Mouse (Mus musculus): ENCODE measurements at regions not wholly inside any gene's neighbourhood (a gene's known extent, or its start where the extent isn't known, plus 50 kb on each side); places are given as distances from the start of the nearest gene placed in this dataset.

GRCm38 (mm10) chr14:103913453-103913852 lies 69.3 kb upstream of the Ednrb start:
- no peak for ATAC-seq (replicated peaks in 1 of 2; ENCODE audit: insufficient read depth in 1 of 2, low FRiP score in 2 of 2, low TSS enrichment in 1 of 2, low read depth in 1 of 2, poor library complexity in 2 of 2, severe bottlenecking in 2 of 2)

- ATAC-seq (replicated peaks in 1 of 2; ENCODE audit: insufficient read depth in 1 of 2, low FRiP score in 2 of 2, low TSS enrichment in 1 of 2, low read depth in 1 of 2, poor library complexity in 2 of 2, severe bottlenecking in 2 of 2) = no peak
Measured at GRCm38 (mm10) chr14:103911707-103912106, 67.5 kb upstream of the Ednrb start.

GRCm38 (mm10) chr14:103911280-103911679 lies 67.1 kb upstream of the Ednrb start:
- no peak for ATAC-seq (replicated peaks in 1 of 2; ENCODE audit: insufficient read depth in 1 of 2, low FRiP score in 2 of 2, low TSS enrichment in 1 of 2, low read depth in 1 of 2, poor library complexity in 2 of 2, severe bottlenecking in 2 of 2)

DNA sequence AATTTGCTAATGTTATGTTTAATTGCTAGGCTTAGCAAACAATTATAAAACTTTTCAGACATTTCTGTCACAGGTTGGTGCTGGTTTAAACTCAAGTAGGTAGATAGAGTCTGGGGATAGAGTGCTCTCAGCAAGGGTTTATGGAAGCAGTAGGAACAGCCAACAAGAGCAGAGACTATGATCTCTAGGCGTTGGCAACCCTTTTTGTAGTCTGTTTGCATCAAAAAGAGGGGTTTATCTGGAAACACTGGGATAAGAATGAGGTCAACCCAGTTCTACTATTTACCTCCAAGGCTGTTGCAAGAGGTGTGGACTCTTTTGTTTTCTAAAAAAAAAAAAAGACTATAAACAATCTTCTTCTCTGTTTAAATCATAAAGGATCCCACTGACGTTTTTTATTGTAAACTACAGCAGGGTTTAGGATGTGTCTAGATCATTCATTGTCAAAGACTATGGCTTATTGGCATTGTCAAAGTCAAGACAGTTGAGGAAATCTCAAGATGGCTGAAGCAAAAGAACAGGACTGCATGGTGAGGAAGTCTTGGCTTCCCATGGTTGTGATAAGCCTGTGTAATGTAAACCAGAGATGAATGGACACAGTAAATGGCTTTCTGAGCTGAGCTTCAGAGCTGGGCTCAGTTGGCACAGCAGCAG lies 62.3 kb upstream of the Ednrb start:
- ATAC-seq (replicated peaks in 1 of 2; ENCODE audit: insufficient read depth in 1 of 2, low FRiP score in 2 of 2, low TSS enrichment in 1 of 2, low read depth in 1 of 2, poor library complexity in 2 of 2, severe bottlenecking in 2 of 2) = no peak

DNA sequence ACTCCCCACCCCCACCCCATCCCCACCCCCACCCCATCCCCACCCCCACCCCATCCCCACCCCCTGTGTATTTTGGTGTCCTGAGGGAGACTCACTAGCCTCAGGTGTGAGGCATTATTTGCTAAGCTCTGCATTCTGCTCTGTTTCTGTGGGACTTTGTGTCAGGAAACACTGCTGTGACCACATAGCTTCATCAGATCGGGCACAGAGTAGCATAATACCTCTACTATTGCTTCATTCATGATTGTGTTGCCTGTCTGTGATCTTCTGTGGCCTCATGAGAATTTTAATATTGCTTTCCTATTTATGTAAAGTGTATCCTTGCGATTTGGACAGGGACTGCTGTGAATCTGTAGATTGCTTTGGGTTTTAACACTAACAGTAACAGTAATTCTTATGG lies 56.6 kb upstream of the Ednrb start:
- ATAC-seq (replicated peaks in 1 of 2; ENCODE audit: insufficient read depth in 1 of 2, low FRiP score in 2 of 2, low TSS enrichment in 1 of 2, low read depth in 1 of 2, poor library complexity in 2 of 2, severe bottlenecking in 2 of 2) = 0 out of 4 replicates have a peak, but pooled peaks of 1 of the 2 experiments have one; percentile 34

DNA sequence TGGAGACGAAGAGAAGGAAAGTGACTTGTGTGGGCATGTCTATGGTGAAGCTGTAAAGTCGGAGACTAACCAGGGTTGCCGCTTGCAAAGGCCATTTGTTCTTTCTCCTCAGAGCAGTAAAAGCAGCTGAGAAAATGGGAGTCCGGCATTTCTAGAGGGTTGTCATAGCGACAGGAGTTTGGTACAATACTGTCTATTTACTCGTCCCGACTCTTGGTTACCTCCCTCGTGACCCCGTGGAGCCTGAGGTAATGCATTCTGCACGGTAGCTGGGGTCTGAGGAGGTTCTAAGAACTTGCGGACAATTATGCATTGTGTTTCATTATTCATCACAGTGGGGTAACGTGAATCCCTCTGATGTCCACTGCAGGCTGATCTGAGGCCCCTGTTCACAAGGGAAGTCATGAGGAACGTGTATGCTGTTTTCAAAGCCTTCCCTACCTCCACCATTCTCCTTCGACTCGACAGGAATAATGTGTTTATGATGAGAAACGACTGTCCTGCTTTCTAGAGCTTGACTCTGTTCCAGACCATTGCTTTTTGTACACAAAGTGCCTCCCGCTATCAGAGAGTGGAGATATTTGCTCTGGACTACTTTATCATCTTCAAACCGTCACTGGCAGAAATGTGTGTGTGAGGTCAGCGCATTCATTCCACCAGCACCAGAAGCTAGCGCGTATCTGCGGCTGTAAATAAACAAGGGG lies 55.1 kb upstream of the Ednrb start:
- ATAC-seq (replicated peaks in 1 of 2; ENCODE audit: insufficient read depth in 1 of 2, low FRiP score in 2 of 2, low TSS enrichment in 1 of 2, low read depth in 1 of 2, poor library complexity in 2 of 2, severe bottlenecking in 2 of 2) = peak; percentile 9 to 17; a peak in 2 of 4 replicates

- ATAC-seq (replicated peaks in 1 of 2; ENCODE audit: insufficient read depth in 1 of 2, low FRiP score in 2 of 2, low TSS enrichment in 1 of 2, low read depth in 1 of 2, poor library complexity in 2 of 2, severe bottlenecking in 2 of 2) = peak; percentile 98 to 99
Measured at GRCm38 (mm10) chr14:103898689-103899088, 54.5 kb upstream of the Ednrb start.

DNA sequence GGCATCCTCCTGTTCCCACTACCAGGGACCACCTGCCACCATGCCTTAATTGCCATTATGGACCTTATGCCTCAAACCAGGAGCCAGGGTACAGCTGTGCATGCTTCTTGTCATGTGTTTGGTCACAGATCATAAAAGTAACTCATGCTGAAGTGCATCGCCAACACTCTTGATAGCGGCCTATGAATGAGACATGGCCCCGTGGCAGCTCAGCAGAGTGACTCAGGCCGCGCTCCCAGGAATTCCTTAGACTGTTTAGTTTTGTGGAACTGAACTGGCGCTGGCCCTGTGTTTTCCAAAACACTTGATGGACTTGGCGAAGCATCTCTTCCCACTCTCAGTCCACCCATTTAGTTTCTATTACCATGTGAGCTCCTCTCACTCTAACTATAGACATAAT lies 51.1 kb upstream of the Ednrb start:
- ATAC-seq (replicated peaks in 1 of 2; ENCODE audit: insufficient read depth in 1 of 2, low FRiP score in 2 of 2, low TSS enrichment in 1 of 2, low read depth in 1 of 2, poor library complexity in 2 of 2, severe bottlenecking in 2 of 2) = no peak

Measured in hematopoietic stem cell, adult 5-6 weeks (primary cell).